Mouse (Mus musculus): ENCODE data around the gene Srd5a1. TPM values are rescaled to one million over a fixed set of nuclear protein-coding genes. Genes with fewer than 3 reads are reported as not detected.
A peak's percentile ranks its signal among the peaks of the same experiment; 100 is the strongest.

Srd5a1 gene
- 3.0 and 3.8 TPM in 2 replicates for polyA plus RNA-seq (2015; fragmentation: Nextera tagmentation; extraction: Ambion mirVana)

DNA sequence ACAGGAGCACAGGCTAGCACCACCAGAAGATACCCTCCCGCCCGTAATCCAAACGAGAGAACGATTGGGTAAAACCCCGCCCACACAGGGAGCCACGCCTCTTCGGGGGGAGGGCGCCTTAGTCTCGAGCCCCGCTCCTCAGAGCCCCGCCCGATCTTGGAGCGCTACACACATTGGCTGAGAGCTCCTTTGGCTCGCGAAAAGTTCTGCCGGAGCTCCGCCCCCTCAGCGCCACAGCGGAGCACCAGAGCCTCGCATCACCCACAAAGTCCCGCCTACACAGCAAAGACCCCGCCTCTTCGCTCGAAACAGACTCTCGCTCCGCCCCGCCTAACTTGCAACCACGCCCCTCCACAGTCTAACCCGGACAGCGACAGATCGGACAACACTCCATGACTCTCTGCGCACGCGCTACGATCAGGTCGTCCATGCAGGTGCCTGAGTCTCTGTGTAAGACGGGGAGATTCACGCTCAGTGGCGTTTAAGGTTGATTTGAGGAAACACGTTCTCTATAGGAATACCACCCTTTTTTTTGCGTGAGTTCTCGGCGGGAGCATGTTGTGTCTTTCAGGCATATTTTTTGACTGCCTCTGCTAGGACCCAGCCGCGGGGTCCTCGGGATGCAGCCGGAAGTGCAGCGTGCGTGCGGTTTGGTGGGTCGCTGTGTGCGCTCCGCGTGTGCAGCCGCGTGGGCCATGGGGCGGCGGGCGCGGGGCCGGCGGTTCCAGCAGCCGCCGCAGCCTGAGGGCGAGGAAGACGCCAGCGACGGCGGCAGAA is at the start of gene Srd5a1:
Gene Srd5a1, minus strand, starts transcription at position 45 of the 777 bp plus-strand sequence.
- ATAC-seq (ENCODE audit: insufficient read depth): peak; percentile 99
- H3K27me3 ChIP-seq: 0 out of 2 replicates have a peak, but pooled peaks cover 7% of the 10 kb centered on the region
- peaks cover 27% of the 10 kb centered on the region for H3K36me3 ChIP-seq (replicated peaks)
- peak within 1 kb of the TSS; percentile 15 for H3K27ac ChIP-seq (replicated peaks)
- under 1% methylated on average over 68 of the region's 69 CpGs for WGBS (ENCODE audit: insufficient replicate concordance)
- peak within 1 kb of the TSS; percentile 79 for H3K9ac ChIP-seq
- H3K4me1 ChIP-seq (replicated peaks): peaks cover 21% of the 10 kb centered on the region
- peak within 1 kb of the TSS; percentile 90 for H3K4me3 ChIP-seq (replicated peaks)
- peak within 1 kb of the TSS; percentile 98 for H3K4me2 ChIP-seq
- no peaks in the 10 kb centered on the region for H3K9me3 ChIP-seq (replicated peaks)

DNA sequence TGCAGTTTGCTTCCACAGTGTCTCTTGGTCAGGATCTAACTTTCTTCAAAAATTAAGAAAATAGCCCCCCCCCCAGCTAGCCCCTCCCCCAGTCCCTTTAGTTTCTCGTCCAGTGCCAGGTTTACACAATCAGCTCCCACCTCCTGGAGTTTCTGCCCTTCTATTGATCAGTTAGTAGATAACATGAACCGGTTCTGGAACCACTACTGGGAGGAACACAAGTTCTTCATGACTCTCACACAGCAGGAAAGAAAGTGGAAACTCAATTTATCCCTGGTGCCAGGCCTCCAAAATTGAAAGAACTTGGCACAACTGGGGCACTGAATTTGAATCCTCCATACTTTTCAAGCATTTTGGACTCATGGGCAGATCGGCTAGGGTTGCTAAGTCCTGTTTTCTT is 43.3 kb upstream of the Srd5a1 start:
- Histone ChIP-seq H3K4me2 (no peak overlapping the region), H3K9me3 (replicated peaks) (no peaks in the 10 kb centered on the region), H3K36me3 (replicated peaks) (no peaks in the 10 kb centered on the region), H3K4me3 (replicated peaks) (no peak overlapping the region), H3K27me3 (no peaks in the 10 kb centered on the region), H3K27ac (replicated peaks) (no peak overlapping the region), H3K4me1 (replicated peaks) (no peaks in the 10 kb centered on the region), H3K9ac (no peak overlapping the region)
- no peak for ATAC-seq (ENCODE audit: insufficient read depth)
- WGBS (ENCODE audit: insufficient replicate concordance): 33% methylated on average over 3 of the region's 3 CpGs

DNA sequence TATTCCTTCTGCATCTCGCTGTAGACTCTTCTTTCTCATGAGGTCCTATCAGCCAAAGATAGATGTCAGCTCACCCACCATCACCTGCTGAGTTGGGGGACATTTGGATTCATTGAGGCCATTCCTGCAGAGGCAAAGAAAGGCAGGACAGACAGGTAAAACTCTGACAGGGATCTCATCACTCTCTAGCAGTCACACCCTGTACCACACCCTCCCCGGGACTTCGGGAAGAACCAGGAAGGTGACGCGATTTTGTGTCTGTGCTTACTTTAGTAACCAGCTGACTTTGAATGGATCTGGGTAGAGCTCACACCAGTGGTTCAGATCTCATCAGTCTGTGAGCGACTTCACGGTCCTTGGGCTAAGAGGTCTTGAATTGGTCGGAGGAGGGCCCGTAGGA is 35.2 kb upstream of the Srd5a1 start:
- ATAC-seq (ENCODE audit: insufficient read depth): no peak
- WGBS (ENCODE audit: insufficient replicate concordance): 61% methylated on average over 9 of the region's 9 CpGs
- Histone ChIP-seq H3K4me3 (replicated peaks) (no peak overlapping the region), H3K4me1 (replicated peaks) (0 out of 2 replicates have a peak, but pooled peaks cover 3% of the 10 kb centered on the region), H3K4me2 (no peak overlapping the region), H3K27me3 (no peaks in the 10 kb centered on the region), H3K9ac (no peak overlapping the region), H3K36me3 (replicated peaks) (no peaks in the 10 kb centered on the region), H3K27ac (replicated peaks) (no peak overlapping the region), H3K9me3 (replicated peaks) (no peaks in the 10 kb centered on the region)

DNA sequence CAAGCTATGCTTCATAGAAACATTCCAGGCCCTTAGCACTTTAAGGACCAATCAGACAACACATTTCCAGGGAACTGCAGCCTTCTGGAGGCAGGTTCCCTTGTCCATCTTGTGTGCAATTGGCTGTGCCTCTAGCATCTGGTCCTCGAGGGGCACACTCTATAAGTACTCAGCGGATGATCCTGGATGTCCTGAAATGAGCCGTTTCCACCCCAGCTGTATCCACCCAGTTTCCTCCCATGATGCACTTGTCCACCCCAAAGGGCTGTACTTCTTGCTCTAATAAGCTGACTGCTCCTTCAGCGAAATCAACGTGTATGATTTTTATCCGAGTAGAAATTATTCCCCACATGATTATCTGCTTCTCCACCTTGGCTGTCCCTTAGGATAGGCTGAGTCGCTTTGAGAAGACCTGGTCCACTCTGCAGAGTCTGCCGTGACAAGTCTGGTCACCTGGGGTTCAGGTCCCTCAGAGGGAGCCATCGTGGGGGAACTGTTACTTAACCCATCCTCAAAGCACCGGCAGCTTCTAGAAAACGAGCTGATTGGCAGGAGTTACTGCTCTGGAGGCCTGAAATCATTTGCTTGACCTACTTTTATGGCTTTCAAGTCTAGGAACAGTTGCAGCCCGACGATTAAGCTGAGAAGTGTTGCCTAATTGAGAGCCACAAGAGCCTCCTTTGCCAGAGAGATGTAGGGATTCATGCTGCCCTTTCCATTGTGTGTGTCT is 34.6 kb upstream of the Srd5a1 start:
- H3K36me3 ChIP-seq (replicated peaks): no peaks in the 10 kb centered on the region
- ATAC-seq (ENCODE audit: insufficient read depth): no peak
- H3K4me2 ChIP-seq: no peak overlapping the region
- H3K27ac ChIP-seq (replicated peaks): no peak overlapping the region
- no peak overlapping the region for H3K9ac ChIP-seq
- H3K4me3 ChIP-seq (replicated peaks): no peak overlapping the region
- no peaks in the 10 kb centered on the region for H3K27me3 ChIP-seq
- WGBS (ENCODE audit: insufficient replicate concordance): 49% methylated on average over 13 of the region's 13 CpGs
- H3K4me1 ChIP-seq (replicated peaks): 0 out of 2 replicates have a peak, but pooled peaks cover 3% of the 10 kb centered on the region
- H3K9me3 ChIP-seq (replicated peaks): no peaks in the 10 kb centered on the region

DNA sequence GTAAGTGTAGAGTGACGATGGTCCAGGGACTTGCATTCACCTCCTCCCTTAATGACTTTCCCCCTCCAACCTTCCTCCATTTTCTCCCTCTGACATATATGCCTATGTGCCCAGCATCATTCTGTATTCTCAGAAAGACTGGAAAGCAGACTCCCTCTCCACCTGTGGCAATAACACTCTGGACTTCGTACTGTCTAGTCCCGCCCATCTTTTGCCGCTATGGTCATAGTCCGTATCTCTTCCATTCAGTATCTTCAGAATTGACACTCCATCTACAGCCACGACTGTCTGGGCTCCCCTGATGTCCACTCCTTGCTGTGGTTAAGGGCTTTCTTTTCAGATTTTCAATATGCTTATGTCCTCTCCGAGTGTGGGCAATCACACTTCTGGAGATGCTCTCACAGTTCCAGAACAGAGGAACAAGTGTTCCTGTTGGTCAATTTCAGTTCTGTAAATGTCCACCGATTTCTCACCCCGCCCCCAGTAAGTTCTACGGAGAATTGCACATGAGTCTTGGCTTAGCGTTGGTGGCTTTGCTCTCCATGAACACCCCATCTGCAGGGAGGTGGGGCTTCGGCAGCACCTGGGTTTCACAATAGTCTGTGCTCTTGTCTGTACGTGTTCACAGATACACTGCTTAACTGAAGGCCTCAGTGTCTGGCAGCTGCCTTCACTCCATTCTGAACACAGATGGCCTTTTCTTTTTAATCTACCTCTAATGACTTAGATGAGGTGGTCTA is 33.4 kb upstream of the Srd5a1 start:
- H3K4me2 ChIP-seq: no peak overlapping the region; the same call in 1 of the 2 replicates
- H3K9ac ChIP-seq: no peak overlapping the region
- H3K27me3 ChIP-seq: no peaks in the 10 kb centered on the region
- H3K4me1 ChIP-seq (replicated peaks): 0 out of 2 replicates have a peak, but pooled peaks cover 3% of the 10 kb centered on the region
- no peak overlapping the region for H3K4me3 ChIP-seq (replicated peaks)
- H3K36me3 ChIP-seq (replicated peaks): peaks cover 8% of the 10 kb centered on the region; the same call in 1 of the 2 replicates
- H3K27ac ChIP-seq (replicated peaks): no peak overlapping the region
- ATAC-seq (ENCODE audit: insufficient read depth): peak; percentile 53; the same call in 1 of the 2 replicates
- H3K9me3 ChIP-seq (replicated peaks): no peaks in the 10 kb centered on the region
- WGBS (ENCODE audit: insufficient replicate concordance): 58% methylated on average over 13 of the region's 13 CpGs

DNA sequence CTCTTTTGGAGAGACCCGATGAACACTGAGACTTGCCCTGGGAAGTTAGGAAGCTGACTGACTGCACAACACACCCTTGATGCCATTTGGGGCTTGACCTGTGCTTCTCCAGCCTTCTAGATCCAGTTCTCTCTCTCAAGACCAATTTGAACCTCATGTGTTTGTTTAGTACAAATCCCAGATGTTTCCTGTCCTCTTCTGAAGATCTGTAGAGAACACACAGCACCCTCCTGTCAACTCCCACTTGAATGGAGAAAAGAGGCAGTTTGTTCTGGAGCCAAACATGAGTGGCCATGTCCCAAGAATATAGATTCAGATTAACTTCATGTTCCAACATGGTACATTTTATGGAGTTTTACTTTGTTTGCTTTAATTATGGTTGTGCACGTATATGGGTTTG is 32.7 kb upstream of the Srd5a1 start:
- Histone ChIP-seq H3K4me1 (replicated peaks) (0 out of 2 replicates have a peak, but pooled peaks cover 3% of the 10 kb centered on the region), H3K27me3 (no peaks in the 10 kb centered on the region), H3K4me3 (replicated peaks) (no peak overlapping the region), H3K27ac (replicated peaks) (no peak overlapping the region), H3K9me3 (replicated peaks) (no peaks in the 10 kb centered on the region), H3K9ac (no peak overlapping the region), H3K4me2 (no peak overlapping the region), H3K36me3 (replicated peaks) (peaks cover 14% of the 10 kb centered on the region; the same call in 1 of the 2 replicates)
- 67% methylated on average over 2 of the region's 2 CpGs for WGBS (ENCODE audit: insufficient replicate concordance)
- ATAC-seq (ENCODE audit: insufficient read depth): no peak

DNA sequence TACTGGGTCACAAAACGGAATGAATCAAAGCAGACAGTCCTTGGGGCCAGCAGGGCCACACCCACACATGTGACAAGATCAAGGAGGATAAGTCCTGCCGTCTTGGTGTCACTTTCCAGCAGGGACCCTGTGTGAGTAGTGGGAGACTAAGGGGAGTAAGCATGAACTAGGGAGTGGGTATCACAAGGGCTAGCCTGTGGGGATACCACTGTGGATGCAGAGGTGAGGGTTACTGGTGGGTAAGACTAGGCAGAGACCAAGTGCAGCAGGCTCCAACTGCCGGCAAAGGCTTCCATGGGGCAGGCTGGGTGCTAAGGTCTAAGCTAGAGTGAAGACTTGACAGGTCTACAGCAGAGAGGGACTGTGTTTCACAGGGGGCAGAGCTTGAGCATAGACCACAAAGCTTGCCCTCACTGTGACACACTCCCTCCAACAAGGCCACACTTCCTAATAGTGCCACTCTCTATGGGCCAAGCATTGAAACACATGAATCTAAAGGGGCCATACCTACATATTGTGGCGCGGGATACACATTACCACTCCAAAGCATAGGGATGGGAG is 31.5 kb upstream of the Srd5a1 start:
- no peak for ATAC-seq (ENCODE audit: insufficient read depth)
- 50% methylated on average over 5 of the region's 5 CpGs for WGBS (ENCODE audit: insufficient replicate concordance)
- no peak overlapping the region for H3K27ac ChIP-seq (replicated peaks)

DNA sequence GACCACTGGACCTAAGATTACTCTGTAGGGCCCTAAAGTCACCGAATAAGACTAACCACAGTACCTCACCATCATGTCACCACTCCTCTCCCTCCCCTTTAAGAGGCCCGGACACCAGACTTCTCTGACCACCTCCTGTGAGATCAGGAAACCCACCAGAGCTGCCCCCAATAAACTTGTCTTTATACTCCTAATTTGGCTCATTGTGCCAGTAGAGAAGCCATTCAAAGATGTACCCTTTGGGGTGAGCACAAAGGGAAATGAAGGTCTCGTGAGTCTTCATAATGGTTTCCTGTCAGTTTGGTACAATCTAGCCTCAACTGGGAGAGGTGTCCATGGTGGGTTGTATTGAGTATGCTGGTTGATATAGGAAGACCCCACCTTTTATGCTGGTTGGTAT is 29.8 kb upstream of the Srd5a1 start:
- Histone ChIP-seq H3K27ac (replicated peaks) (no peak overlapping the region), H3K9ac (no peak overlapping the region)
- 57% methylated on average over 3 of the region's 3 CpGs for WGBS (ENCODE audit: insufficient replicate concordance)

More for the DNA sequence above, 31.5 kb upstream of the Srd5a1 start:
- H3K4me2 ChIP-seq: no peak overlapping the region
- no peak overlapping the region for H3K4me3 ChIP-seq (replicated peaks)
- H3K27me3 ChIP-seq: no peaks in the 10 kb centered on the region
- peaks cover 6% of the 10 kb centered on the region; the same call in 1 of the 2 replicates for H3K4me1 ChIP-seq (replicated peaks)
- H3K9me3 ChIP-seq (replicated peaks): no peaks in the 10 kb centered on the region
- no peak overlapping the region for H3K9ac ChIP-seq
- peaks cover 24% of the 10 kb centered on the region; the same call in 1 of the 2 replicates for H3K36me3 ChIP-seq (replicated peaks)

DNA sequence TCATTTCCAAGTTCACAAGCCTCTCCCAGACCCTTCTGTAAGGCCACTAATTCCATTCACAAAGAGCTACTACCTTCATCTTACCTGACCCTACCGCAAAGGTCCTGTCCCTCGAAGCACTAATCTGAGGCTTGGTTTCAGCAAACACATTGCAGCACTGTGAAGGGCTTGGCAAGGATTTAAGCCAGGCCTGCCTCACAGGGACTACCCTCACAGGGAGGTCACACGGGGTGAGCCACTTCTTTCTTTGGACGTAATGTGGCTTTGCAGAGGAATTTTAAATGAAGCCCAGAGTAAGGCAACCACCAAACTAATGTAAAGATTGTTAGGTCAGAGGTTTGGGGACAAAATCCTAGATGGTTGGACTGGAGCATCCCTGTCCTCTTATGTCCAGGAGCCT is 29.3 kb upstream of the Srd5a1 start:
- Histone ChIP-seq H3K27ac (replicated peaks) (no peak overlapping the region), H3K9ac (no peak overlapping the region), H3K36me3 (replicated peaks) (peaks cover 38% of the 10 kb centered on the region), H3K4me1 (replicated peaks) (peaks cover 9% of the 10 kb centered on the region; the same call in 1 of the 2 replicates), H3K9me3 (replicated peaks) (no peaks in the 10 kb centered on the region), H3K4me2 (no peak overlapping the region), H3K27me3 (no peaks in the 10 kb centered on the region), H3K4me3 (replicated peaks) (no peak overlapping the region)
- ATAC-seq (ENCODE audit: insufficient read depth): no peak
- WGBS (ENCODE audit: insufficient replicate concordance): 73% methylated on average over 4 of the region's 4 CpGs

More for the DNA sequence above, 29.8 kb upstream of the Srd5a1 start:
- Histone ChIP-seq H3K27me3 (no peaks in the 10 kb centered on the region), H3K36me3 (replicated peaks) (peaks cover 34% of the 10 kb centered on the region; the same call in 1 of the 2 replicates), H3K4me2 (no peak overlapping the region), H3K4me3 (replicated peaks) (no peak overlapping the region), H3K9me3 (replicated peaks) (no peaks in the 10 kb centered on the region), H3K4me1 (replicated peaks) (peaks cover 9% of the 10 kb centered on the region; the same call in 1 of the 2 replicates)
- ATAC-seq (ENCODE audit: insufficient read depth): no peak

DNA sequence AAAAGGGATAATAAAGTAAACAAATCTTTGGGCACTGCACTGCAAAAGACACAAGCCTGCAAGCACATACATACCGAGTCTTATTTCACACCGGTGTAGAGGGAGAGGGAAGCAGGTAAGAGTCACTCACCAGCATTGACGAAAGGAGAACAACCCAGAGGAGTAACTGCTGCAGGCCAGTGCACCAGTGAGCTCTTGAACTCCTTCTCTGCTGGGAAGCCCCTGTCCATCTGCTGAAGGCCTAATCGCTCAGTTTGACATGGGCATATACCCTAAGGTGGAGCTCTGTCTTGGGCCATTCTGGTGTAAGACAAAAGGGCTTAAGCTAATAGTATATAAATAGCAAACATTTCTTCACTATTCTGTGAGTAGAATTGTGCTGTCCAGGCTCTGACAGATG is 28.9 kb upstream of the Srd5a1 start:
- H3K4me1 ChIP-seq (replicated peaks): peaks cover 9% of the 10 kb centered on the region; the same call in 1 of the 2 replicates
- H3K36me3 ChIP-seq (replicated peaks): peaks cover 42% of the 10 kb centered on the region
- no peak overlapping the region for H3K27ac ChIP-seq (replicated peaks)
- H3K9ac ChIP-seq: no peak overlapping the region
- no peaks in the 10 kb centered on the region for H3K9me3 ChIP-seq (replicated peaks)
- no peak overlapping the region for H3K4me2 ChIP-seq
- WGBS (ENCODE audit: insufficient replicate concordance): 74% methylated on average over 4 of the region's 4 CpGs
- ATAC-seq (ENCODE audit: insufficient read depth): no peak
- H3K27me3 ChIP-seq: no peaks in the 10 kb centered on the region
- H3K4me3 ChIP-seq (replicated peaks): no peak overlapping the region

Measured in liver, embryonic 15.5 days (tissue).